Mouse (Mus musculus) midbrain, embryonic 11.5 days (tissue): ENCODE measurements around the gene Tmem199. TPM values are rescaled to one million over a fixed set of nuclear protein-coding genes. Genes with fewer than 3 reads are reported as not detected.
A peak's percentile ranks its signal among the peaks of the same experiment; 100 is the strongest.

ENCODE experiments used
- ATAC-seq: fragments of 200-750 bp; cut with Nextera tagmentation; 2 replicates; pipeline ENCODE4 v1.8.0; 2017; ENCODE audit warnings: moderate TSS enrichment, moderate library complexity; ENCODE audit not compliant: low FRiP score
- DNase-seq: peaks from one replicate; pipeline ENCODE4 v3.0.0; 2015; ENCODE audit warnings: low spot score; ENCODE audit errors: missing footprints
- H3K27ac ChIP-seq: fragments of 300-500 bp; sonication (generic); 2 replicates; pipeline ENCODE4 v1.5.1; 2014; ENCODE audit warnings: low read depth, low read length
- H3K27me3 ChIP-seq: fragments of 300-500 bp; sonication (generic); 2 replicates; pipeline ENCODE4 v1.6.1; 2014; ENCODE audit warnings: mild to moderate bottlenecking, low read length, moderate library complexity, mixed read lengths; ENCODE audit not compliant: control insufficient read depth, insufficient read depth
- H3K36me3 ChIP-seq: fragments of 300-500 bp; sonication (generic); 2 replicates; pipeline ENCODE4 v1.6.1; 2014; ENCODE audit warnings: mild to moderate bottlenecking, low read length, moderate library complexity, mixed read lengths; ENCODE audit not compliant: control insufficient read depth, insufficient read depth
- H3K4me1 ChIP-seq: fragments of 300-500 bp; sonication (generic); 2 replicates; pipeline ENCODE4 v1.6.1; 2014; ENCODE audit warnings: low read length; ENCODE audit not compliant: control insufficient read depth, insufficient read depth
- H3K4me2 ChIP-seq: fragments of 300-500 bp; sonication (generic); 2 replicates; pipeline ENCODE4 v1.6.1; 2014; ENCODE audit warnings: mild to moderate bottlenecking, moderate library complexity
- H3K4me3 ChIP-seq: fragments of 300-500 bp; sonication (generic); 2 replicates; pipeline ENCODE4 v1.5.1; 2014; ENCODE audit warnings: low read depth, low read length
- H3K9ac ChIP-seq: fragments of 300-500 bp; sonication (generic); 2 replicates; pipeline ENCODE4 v1.6.1; 2014; ENCODE audit warnings: low read length
- H3K9me3 ChIP-seq: fragments of 300-500 bp; sonication (generic); 2 replicates; pipeline ENCODE4 v1.6.1; 2016; ENCODE audit warnings: low read length; ENCODE audit not compliant: control insufficient read depth
- WGBS: fragments of 180-500 bp; shearing (Covaris S2); extraction: QIAGEN DNeasy Blood & Tissue Kit; methylation state at CpG from one replicate; pipeline ENCODE4 v1.1.7; 2014; 5-methylcytosine and 5-hydroxymethylcytosine counted together
- polyA plus RNA-seq: library from polyadenylated mRNA; unstranded; fragments of >200 nt; fragmentation: Nextera tagmentation; extraction: Ambion mirVana; gene quantifications from 2 replicates; pipeline ENCODE4 v1.2.1, GENCODE M21; 2014

The Tmem199 gene
- polyA plus RNA-seq, 1 experiment from 2014 or later, result 82.4 TPM

- Histone ChIP-seq H3K4me1 (peaks cover 11% of the 10 kb centered on the region), H3K27ac (no peak overlapping the region), H3K36me3 (no peaks in the 10 kb centered on the region), H3K9me3 (no peaks in the 10 kb centered on the region), H3K4me2 (no peak overlapping the region), H3K27me3 (no peaks in the 10 kb centered on the region), H3K9ac (no peak overlapping the region), H3K4me3 (no peak overlapping the region)
- DNase-seq (peak; percentile 86), ATAC-seq (no peak)
- 50% methylated on average over 1 of the region's 1 CpGs for WGBS
Observed at GRCm38 (mm10) chr11:78461894-78462293, 50.1 kb downstream of the Tmem199 start.

GRCm38 (mm10) chr11:78458740-78459139 lies 53.2 kb downstream of the Tmem199 start:
- H3K9me3 ChIP-seq, result no peaks in the 10 kb centered on the region
- no peak overlapping the region for H3K4me3 ChIP-seq
- no peak overlapping the region for H3K9ac ChIP-seq
- no peak overlapping the region for H3K27ac ChIP-seq
- no peaks in the 10 kb centered on the region for H3K27me3 ChIP-seq
- no peaks in the 10 kb centered on the region for H3K4me1 ChIP-seq
- no peaks in the 10 kb centered on the region for H3K36me3 ChIP-seq
- WGBS, result 86% methylated on average over 17 of the region's 17 CpGs
- ATAC-seq, result no peak
- DNase-seq, result no peak
- H3K4me2 ChIP-seq, result no peak overlapping the region

Other genes starting within 250 kb of the Tmem199 start
- 0.27 and 0.37 TPM in 2 replicates for gene BC030499, start 221.3 kb downstream of the Tmem199 start, polyA plus RNA-seq
- 51.5 and 57.1 TPM in 2 replicates for gene Spag5, start 210.6 kb downstream of the Tmem199 start, polyA plus RNA-seq
- gene Aldoc, start 189.2 kb downstream of the Tmem199 start, polyA plus RNA-seq, result 1.0 and 1.3 TPM in 2 replicates
- 50.9 and 56.3 TPM in 2 replicates for gene Pigs, start 183.8 kb downstream of the Tmem199 start, polyA plus RNA-seq
- gene Unc119, start 168.7 kb downstream of the Tmem199 start, polyA plus RNA-seq, result 63.4 and 71.7 TPM in 2 replicates
- not detected in 2 replicates for gene Foxn1, start 125.6 kb downstream of the Tmem199 start, polyA plus RNA-seq
- not detected in 2 replicates for gene Slc13a2, start 90.0 kb downstream of the Tmem199 start, polyA plus RNA-seq
- 20.5 TPM in 2 replicates for gene Slc46a1, start 46.5 kb downstream of the Tmem199 start, polyA plus RNA-seq
- 18.1 and 20.1 TPM in 2 replicates for gene Sarm1, start 14.4 kb downstream of the Tmem199 start, polyA plus RNA-seq
- 145 and 151 TPM in 2 replicates for gene Vtn, start 13.1 kb downstream of the Tmem199 start, polyA plus RNA-seq
- not detected in 2 replicates for gene Sebox, start 8.7 kb downstream of the Tmem199 start, polyA plus RNA-seq
- 135 and 139 TPM in 2 replicates for gene Poldip2, start within 50 bp of the Tmem199 start, polyA plus RNA-seq
- gene Tnfaip1, start 24.2 kb upstream of the Tmem199 start, polyA plus RNA-seq, result 76.7 and 83.1 TPM in 2 replicates
- gene Ift20, start 24.2 kb upstream of the Tmem199 start, polyA plus RNA-seq, result 109 and 110 TPM in 2 replicates
- 71.6 and 75.5 TPM in 2 replicates for gene Tmem97, start 38.6 kb upstream of the Tmem199 start, polyA plus RNA-seq
- gene Nlk, start 185.2 kb upstream of the Tmem199 start, polyA plus RNA-seq, result 25.8 and 36.9 TPM in 2 replicates
- 42.1 and 42.2 TPM in 2 replicates for gene Ccnq, start 239.6 kb upstream of the Tmem199 start, polyA plus RNA-seq